Mouse (Mus musculus) mature B cell (primary cell): Measurements from ENCODE around the gene Stub1.
"Not testable (repeated sequence)": the region's sequence is repeated elsewhere in the genome, so short reads cannot be mapped to it uniquely, and the experiment has no call there.

Experiments used
- in situ Hi-C: fragments of 300-500 bp; cut with MboI; formaldehyde crosslinking; loops from 2 replicates; pipeline ENCODE4 v1.14.3; 2019

Gene Stub1

GRCm38 (mm10) chr17:25823452-25823851 lies 9.8 kb downstream of the Stub1 start, which contains the start of gene Wdr24:
Gene Wdr24, plus strand, starts transcription at chr17:25823627.
- in situ Hi-C loops, result no loop called here

- in situ Hi-C loops, result no loop called here
Measured at GRCm38 (mm10) chr17:25818851-25819780, 14.1 kb downstream of the Stub1 start.

- in situ Hi-C loops, result no loop called here
Measured at GRCm38 (mm10) chr17:25817662-25818061, 15.5 kb downstream of the Stub1 start.

- in situ Hi-C loops, result no loop called here
Measured at GRCm38 (mm10) chr17:25813471-25813870, 19.7 kb downstream of the Stub1 start.

GRCm38 (mm10) chr17:25810890-25811289 lies 22.3 kb downstream of the Stub1 start:
- in situ Hi-C loops, result no loop called here

- in situ Hi-C loops, result no loop called here
Measured at GRCm38 (mm10) chr17:25809606-25810340, 23.4 kb downstream of the Stub1 start.

- in situ Hi-C loops, result no loop called here
Measured at GRCm38 (mm10) chr17:25808789-25809605, 24.2 kb downstream of the Stub1 start, which contains the start of gene Fbxl16. Gene Fbxl16, plus strand, starts transcription at chr17:25809085.

GRCm38 (mm10) chr17:25808028-25808427 lies 25.2 kb downstream of the Stub1 start:
- in situ Hi-C loops, result no loop called here

GRCm38 (mm10) chr17:25807452-25807851 lies 25.8 kb downstream of the Stub1 start:
- in situ Hi-C loops, result not testable (repeated sequence)

GRCm38 (mm10) chr17:25806507-25806906 lies 26.7 kb downstream of the Stub1 start:
- in situ Hi-C loops, result no loop called here

GRCm38 (mm10) chr17:25802825-25803517 lies 30.2 kb downstream of the Stub1 start:
- in situ Hi-C loops, result loop anchor here (5.0 kb wide), 1 partner anchor 36 kb away; no protein-coding TSS in a partner anchor

- in situ Hi-C loops, result loop anchor here (5.0 kb wide), 1 partner anchor 34 kb away; no protein-coding TSS in a partner anchor
Measured at GRCm38 (mm10) chr17:25801029-25801428, 32.2 kb downstream of the Stub1 start.

- in situ Hi-C loops, result no loop called here
Measured at GRCm38 (mm10) chr17:25796951-25797369, 36.2 kb downstream of the Stub1 start, which contains the start of gene Metrn. Gene Metrn, minus strand, starts transcription at chr17:25797136.

GRCm38 (mm10) chr17:25796211-25796771 lies 36.9 kb downstream of the Stub1 start:
- in situ Hi-C loops, result no loop called here

GRCm38 (mm10) chr17:25795609-25796092 lies 37.6 kb downstream of the Stub1 start, which contains the start of gene AC134908.4:
Gene AC134908.4, minus strand, starts transcription at chr17:25795659.
- in situ Hi-C loops, result no loop called here

- in situ Hi-C loops, result no loop called here
Measured at GRCm38 (mm10) chr17:25794998-25795397, 38.2 kb downstream of the Stub1 start.

GRCm38 (mm10) chr17:25794197-25794596 lies 39.0 kb downstream of the Stub1 start:
- in situ Hi-C loops, result no loop called here

- in situ Hi-C loops, result no loop called here
Measured at GRCm38 (mm10) chr17:25792615-25793014, 40.6 kb downstream of the Stub1 start, which contains the start of gene Fam173a. Gene Fam173a, minus strand, starts transcription at chr17:25792901.

- in situ Hi-C loops, result no loop called here
Measured at GRCm38 (mm10) chr17:25791843-25792527, 41.2 kb downstream of the Stub1 start.
